Mouse (Mus musculus): Measurements from ENCODE around the gene Ttc29. TPM values are rescaled to one million over a fixed set of nuclear protein-coding genes. Genes with fewer than 3 reads are reported as not detected.

Ttc29 gene
- total RNA-seq, 2 experiments from 2014 or later, result not detected

DNA sequence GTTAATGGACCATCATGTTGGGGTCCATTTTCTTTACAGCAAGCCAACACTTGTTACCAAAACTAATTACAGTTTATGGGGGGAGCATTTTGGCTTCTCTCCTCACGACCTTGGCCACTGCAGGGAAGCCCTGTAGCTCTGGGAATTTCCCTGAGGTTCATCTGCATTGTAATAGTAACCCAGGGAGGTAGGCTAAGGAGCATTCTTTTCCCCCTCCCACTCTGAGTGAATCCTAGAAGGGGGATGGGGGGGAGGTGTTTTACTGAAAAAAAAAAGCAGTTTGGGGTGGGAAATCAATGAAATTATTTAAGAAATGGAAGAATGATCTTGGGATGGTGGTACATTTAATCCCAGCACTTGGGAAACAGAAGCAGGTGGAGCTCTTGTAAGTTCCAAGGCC is 210.8 kb downstream of the Ttc29 start:
- no peak for DNase-seq (ENCODE audit: low spot score)

DNA sequence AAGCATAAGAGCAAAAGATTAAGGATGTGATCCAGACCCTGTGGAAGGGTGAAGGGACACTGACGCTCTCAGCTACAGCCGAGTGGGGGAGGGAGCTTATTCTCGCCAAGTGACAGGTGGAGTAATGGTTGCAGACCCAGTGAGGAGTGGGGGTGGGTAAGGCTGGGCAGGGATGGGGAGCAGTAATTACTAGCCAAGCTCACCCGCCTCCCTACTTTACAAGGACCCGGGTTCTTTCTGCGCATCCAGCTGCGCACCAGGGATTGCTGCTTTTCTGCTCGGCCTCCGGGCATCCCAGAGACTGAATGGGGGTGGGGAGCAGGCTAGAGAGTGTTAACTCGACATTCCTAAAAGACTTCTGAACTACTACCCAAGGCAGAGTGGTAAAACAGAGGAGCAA is 213.4 kb downstream of the Ttc29 start:
- DNase-seq (ENCODE audit: low spot score), result no peak

DNA sequence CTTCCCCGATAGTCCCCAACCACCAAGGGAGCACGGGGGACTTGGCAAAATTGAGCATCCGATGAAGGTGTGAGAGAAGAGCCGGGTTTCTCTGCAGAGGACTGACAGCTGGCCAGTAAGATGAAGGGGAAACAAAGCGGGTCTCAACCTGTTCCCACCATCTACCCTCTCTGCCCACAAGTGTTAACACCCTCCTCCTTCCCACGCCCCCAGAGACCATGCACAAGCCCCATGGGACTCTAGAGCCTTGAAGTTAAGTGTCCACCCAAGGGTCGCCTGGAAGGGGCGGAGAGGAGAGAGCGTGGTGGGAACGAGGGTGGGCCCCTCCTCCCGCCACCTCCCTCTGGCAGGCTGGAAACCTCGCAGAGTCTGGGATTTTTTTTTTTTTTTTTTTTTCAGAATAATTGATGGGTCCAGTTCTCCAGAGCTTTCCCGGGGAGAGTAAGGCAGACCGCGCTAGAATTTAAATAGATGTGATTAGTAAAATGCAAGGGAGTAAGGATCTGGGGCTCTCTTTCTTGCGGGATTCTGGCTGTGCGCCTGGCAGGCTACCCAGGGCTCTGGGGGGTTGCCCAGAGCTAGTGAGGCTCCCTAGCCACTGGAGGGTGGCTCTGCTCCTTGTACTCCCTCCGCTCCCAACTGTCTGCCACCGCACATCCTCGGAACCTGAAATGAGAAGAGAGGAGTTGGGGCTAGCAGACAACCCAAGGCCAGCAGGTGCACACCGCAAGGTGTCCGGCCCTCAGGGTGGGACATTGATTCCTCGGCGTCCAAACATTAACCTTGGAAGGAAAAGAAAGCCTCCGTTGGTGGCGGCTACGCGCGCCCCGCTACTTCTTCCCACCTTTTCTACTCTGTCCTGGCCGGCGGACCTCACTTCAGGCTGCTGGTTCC is 214.0 kb downstream of the Ttc29 start:
- no peak for DNase-seq (ENCODE audit: low spot score)

DNA sequence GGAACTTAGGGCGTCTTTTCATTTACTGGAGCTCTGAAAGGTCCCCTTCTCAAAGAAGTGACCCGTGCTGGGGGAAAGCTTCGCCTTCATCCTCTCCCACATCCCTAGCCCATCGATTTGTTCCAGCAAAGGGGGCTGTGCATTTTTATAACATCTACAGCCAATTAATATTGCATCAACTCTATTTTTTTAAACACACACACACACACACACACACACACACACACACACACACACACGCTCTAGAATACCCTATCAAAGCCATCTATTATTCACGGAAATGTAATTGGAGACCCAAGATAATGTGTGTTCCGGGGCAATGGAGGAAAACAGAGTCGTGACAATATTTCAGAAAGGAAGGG is 214.7 kb downstream of the Ttc29 start:
- no peak for DNase-seq (ENCODE audit: low spot score)

DNA sequence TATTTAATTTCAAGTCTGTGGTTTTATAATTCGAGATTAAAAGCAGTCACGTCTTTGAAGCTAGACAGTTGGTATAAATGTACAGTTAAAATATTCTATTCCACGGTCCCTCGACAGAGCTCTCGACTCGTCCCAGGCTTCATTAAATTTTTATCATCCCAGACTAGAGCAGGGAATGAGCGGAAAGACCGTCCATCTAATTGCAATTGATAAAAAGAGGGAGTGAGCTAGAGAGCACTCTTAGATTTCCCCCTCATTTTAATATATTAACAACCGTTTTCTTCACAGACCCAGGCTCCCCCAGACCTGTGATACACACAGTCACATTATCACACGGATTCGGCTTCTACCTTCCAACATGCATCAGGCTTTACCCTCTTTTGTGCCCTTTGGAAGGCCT is 215.1 kb downstream of the Ttc29 start:
- no peak for DNase-seq (ENCODE audit: low spot score)

DNA sequence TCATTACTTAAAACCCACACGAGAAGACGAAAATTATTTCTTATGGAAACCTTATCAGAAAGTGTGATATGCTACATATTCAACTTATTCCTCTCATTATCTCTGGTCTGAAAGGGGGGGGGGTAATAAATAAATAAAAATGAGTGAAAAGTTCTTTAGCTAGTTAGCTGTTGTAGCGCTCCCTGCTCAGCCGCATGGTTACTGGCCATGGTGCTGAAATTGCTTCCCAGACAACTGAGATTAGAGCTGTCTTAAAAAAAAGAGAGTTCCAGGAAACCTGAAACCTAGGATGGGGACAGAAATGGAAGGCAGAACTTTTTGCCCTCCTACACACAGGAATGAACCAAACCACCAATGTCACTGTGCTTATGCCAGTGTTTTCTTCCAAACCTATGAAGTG is 218.3 kb downstream of the Ttc29 start:
- peak; percentile 6 for DNase-seq (ENCODE audit: low spot score)

DNA sequence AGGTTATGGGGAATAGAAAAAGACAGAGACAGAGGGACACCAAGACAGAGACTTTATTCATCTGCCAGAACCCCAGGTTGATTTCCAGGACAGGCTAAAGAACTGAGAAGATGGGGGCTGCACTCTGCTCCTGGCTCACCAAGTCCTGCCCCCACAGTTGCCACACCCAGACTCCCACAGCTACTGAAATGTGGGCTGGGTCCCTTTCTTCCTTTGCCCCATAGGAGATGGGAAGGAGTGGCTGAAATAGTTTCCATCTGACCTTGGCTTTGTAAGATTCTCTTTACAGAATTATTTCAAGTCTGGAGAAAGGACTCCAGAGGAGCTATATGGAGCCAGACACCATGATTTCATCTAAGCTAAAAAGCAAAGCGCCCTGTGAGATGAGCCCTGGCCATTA is 219.4 kb downstream of the Ttc29 start:
- no peak for DNase-seq (ENCODE audit: low spot score)

DNA sequence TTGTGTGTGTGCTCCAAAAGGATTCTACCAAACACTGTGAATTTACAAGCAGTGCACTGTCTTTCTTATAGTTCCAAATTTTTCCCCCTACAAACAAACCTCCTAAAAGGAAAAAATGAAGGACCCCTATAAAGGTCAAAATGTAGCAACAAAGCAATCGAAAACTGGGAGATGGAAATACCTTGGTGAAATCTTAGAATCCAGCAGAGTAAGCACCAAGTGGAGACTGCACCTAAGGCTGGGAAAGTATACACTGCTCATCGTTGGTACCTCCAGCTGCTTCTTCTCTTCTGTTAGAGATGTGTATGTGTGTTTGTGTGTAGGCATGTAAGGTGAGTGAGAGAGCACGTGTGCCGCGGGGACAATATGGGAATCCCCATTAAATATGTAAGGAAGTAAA is 220.2 kb downstream of the Ttc29 start:
- DNase-seq (ENCODE audit: low spot score), result no peak

DNA sequence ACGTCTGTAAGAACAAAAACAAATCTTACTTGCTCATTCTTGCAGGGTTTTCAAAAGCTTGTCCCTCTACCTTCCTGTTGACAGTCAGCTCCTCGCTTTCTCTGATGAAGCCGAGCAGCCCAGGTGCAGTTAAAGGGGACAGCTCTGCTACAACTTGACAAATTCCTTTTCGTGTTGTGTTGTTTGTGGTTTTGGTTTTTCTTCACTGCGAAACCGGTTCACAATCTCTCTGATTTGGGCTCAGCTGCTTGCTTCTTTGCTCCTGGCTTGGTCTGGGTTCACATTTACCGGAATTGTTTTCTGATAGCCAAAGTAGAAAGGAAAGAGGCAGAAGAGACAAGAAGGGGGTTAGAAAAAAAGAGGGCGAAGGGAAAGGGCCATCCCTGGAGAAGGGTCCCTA is 221.2 kb downstream of the Ttc29 start:
- no peak for DNase-seq (ENCODE audit: low spot score)

DNA sequence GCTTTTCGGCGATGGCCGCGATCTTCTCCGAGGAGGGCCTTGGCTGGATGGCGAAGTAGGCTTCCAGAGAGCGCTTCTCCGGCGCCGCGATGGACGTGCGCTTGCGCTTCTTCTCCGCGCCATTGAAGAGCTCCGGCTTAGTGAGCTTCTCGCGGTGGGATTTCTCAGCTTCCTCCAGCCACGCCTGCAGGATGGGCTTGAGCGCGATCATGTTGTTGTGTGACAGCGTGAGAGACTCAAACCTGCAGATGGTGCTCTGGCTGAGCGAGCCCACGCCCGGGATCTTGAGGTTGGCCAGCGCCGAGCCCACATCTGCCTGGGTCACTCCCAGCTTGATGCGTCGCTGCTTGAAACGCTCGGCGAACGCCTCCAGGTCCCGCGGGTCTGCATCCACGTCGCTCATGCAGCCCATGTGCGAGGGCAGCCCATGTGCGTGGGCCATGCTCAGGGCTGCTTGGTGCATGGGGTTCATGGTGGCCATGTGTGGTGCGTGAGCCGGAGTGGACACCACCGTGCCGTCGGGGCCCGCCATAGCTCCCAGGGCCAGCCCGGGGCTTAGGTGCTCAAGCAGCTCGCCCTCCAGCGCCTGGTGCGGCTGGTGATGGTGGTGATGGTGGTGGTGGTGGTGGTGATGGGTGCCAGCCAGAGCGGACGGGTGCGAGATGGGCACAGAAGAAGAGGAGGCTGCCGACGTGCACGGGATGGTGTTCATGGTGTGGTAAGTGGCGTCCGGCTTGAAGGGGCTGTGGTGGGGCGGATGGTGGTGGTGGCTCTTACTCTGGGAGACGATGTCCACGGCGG is 221.9 kb downstream of the Ttc29 start:
- DNase-seq (ENCODE audit: low spot score), result no peak

DNA sequence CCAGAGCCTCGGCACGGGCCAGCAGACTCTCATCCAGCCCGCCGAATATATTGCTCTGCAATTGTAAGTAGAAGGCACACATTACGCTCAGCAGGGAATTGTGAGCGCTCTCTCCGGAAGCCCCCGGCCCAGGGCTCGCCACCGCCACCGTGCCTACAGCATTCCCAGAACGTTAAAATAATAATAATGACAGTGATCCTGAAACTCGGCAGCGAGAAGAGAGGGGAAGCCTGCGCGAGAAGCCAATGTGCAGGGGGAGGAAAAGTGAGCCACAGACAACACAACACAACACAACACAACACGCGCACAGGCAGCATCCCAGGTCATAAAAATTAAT is 222.5 kb downstream of the Ttc29 start:
- DNase-seq (ENCODE audit: low spot score), result no peak

DNA sequence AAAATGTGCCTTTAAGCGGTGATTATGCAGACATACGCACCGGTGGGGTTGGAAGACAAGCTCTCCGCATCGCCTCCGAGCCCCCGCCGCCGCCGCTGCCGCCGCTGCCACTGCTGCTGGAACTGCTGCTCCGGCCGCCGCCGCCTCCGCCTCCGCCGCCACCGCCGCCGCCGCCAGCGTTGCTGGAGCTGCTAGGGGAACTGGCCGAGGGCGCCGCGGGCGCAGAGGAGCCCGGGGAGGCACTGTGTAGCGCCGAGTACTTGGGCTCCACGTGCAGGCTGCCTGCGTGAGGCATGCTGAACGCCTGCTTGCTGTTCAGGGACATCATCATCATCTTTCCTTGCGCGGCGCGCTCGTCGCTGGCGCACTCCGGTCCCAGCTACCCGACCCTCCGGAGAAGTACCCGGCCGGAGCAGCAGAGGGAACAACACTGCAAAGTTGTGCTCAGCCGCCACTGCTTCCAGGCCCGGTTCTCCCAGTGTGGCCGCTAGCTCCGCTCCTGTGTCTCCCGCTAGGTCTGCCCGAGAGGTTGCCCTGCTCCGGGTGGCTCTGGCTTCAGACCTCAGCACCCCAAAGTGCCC is 223.1 kb downstream of the Ttc29 start, which contains the start of gene Pou4f2:
TSS of gene Pou4f2 (minus strand) at position 575 of the 581 bp plus-strand sequence.
- no peak for DNase-seq (ENCODE audit: low spot score)

DNA sequence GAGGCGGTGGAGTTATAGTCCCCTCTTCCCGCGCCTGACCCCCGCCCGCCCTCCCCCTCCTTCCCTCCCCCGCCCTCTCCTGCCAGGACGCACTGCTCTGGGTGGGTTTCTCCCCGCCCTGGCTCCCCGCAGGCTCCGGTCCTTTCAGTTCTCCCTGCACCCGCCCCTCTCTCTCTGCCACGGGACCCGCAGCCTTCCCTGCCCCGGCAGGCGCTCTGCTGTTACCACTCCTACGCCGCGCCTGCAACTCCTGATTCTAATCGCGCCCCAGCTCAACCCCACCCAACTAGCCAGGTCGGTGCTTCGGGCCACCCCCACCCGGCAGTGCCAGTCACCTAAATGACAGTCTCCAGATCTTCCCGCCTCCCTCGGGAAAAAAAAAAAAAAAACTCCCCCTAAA is 223.6 kb downstream of the Ttc29 start:
- DNase-seq (ENCODE audit: low spot score), result no peak

DNA sequence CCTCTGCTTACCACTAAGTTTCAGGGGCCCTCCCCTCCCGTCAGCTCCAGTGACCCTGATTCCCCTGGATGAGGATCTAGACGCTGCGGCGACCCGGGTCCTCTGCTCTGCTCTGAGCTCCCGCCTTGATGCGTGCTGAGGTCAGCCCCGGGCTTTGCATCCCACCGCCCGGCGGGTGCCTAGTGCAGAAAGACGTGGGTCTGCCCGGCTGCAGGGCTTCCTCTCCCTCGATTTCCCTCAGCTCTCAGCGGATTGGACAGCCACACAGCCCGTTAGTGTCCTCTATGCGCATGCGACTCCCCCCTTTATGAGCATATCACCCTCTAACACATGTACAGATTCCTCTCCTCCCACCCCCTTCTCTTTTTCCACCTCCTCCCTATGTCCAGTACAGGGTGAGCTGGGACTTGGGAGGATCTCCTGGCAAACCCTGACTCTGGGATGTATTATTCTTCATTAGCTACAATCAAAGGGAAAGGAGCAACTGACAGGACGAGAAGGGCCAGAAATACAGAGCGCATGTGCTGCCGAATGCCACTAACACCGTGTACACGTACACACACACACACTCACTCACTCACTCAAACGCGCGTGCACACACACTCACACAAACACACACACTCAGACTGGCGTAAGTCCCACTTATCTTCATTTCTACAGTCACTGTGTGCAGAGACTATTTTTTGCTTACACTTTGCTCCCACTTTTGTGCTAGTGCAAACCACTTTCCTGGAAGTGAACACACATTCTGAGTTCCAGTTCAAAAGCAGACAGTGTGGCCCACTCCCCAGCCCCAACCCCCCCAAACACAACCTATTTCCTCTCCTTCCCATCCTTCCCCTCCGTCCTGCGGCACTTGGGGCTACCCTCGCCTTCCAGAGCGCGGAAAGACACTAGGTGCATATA is 224.3 kb downstream of the Ttc29 start:
- no peak for DNase-seq (ENCODE audit: low spot score)

DNA sequence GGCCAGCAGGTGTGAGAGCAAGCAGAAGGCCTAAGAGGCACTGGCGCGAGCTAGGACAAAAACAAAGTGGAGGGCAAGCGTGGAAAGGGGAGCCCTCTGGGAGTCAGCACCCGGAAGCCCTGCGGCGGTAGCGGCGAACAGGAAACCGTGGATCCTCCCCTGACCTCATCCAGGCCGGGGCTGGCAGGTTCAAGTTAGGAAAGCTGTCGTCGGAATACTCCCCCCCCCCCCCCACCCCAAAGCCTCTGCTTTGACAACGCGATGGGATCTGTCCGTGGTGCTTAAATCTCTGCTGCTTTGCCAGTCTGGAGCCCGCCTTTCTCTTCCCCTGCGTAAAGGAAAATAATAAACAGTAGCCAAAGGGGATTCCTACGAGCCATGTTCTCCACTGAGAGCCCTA is 225.0 kb downstream of the Ttc29 start:
- no peak for DNase-seq (ENCODE audit: low spot score)

DNA sequence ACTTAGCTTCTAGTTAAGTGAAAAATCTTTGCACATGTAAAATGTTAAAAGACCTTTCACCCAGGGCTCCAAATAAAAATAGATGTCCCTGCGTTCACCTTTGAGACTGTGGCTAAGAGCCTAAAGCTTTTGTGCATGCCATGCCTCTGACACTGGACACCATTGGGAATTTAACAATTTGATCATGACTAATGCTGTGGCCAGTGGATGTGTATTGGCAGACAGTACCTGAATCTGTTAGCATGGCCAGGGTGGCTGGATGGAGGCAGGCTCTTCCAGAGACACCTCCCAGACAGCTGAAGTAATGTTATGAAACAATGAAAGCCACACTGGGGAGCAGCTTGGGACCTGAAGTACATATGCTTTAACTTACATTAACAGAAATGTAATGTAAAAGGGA is 229.7 kb downstream of the Ttc29 start:
- DNase-seq (ENCODE audit: low spot score), result no peak

Other genes starting within 250 kb of the Ttc29 start
- not detected for gene Pou4f2, start 223.3 kb downstream of the Ttc29 start, total RNA-seq (2021)